Mouse (Mus musculus) lung, postnatal 0 days (tissue): Measurements from ENCODE around the gene Med19.

ENCODE experiments used
- CTCF ChIP-seq: IDR thresholded peaks from 2 replicates; pipeline ENCODE4 v1.5.1; 2016; ENCODE audit warnings: antibody characterized with exemption, mild to moderate bottlenecking
- EP300 ChIP-seq: IDR thresholded peaks from 2 replicates; pipeline ENCODE4 v1.6.1; 2016; ENCODE audit warnings: antibody characterized with exemption, mild to moderate bottlenecking, control low read depth

DNA sequence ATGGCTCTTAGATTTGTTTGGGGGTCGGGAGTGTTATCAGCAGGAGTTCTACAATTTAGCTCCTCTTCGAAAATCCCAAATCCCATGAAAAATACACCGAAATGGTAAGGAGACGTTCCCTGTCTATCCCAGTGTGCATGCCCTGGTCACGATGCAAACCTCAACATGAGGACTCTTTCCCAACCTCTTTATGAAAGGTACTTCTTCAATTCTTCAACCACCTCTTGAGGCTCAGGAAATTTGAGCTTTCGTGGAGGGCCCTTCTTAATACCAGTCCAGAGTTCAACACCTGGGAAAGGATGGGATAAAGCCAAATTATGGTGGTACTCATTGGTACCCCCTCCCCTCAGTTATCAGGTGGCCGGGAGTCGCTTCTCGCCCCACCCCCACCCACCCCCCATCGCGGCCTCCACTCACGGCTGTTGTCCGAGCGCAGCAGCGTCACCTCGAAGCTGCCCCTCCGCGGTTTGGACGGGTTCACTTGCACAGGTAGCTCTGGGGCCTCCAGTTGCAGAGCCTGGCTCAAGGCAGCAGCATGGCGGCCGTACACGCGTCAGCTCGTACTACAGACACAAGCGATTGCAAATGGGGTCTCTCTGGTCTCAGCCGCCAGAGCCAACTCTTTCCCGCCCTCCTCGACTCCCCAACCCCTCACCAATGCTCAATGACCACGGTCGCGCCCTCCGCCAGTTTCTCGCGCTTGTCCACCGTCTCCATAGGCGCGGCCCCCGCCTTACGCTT lies 8.2 kb upstream of the Med19 start:
- TF ChIP-seq EP300: no peak
- no peak for TF ChIP-seq CTCF
